Mouse (Mus musculus) embryonic facial prominence, embryonic 10.5 days (tissue): ENCODE results near the gene Pdx1. TPM values are rescaled to one million over a fixed set of nuclear protein-coding genes. Genes with fewer than 3 reads are reported as not detected.

Experiments
- DNase-seq: peaks from one replicate; pipeline ENCODE4 v3.0.0-alpha.2; 2017; ENCODE audit warnings: low spot score
- H3K27ac ChIP-seq: fragments of 300-500 bp; sonication (generic); replicated peaks from 2 replicates; pipeline ENCODE4 v1.5.1; 2016; ENCODE audit warnings: mild to moderate bottlenecking
- H3K27me3 ChIP-seq: fragments of 300-500 bp; sonication (generic); replicated peaks from 2 replicates; pipeline ENCODE4 v1.6.1; 2016; ENCODE audit warnings: low read depth, mild to moderate bottlenecking; ENCODE audit not compliant: poor library complexity, severe bottlenecking
- H3K36me3 ChIP-seq: fragments of 300-500 bp; sonication (generic); replicated peaks from 2 replicates; pipeline ENCODE4 v1.6.1; 2016; ENCODE audit warnings: mild to moderate bottlenecking, moderate library complexity
- H3K4me1 ChIP-seq: fragments of 300-500 bp; sonication (generic); 2 replicates; pipeline ENCODE4 v1.6.1; 2016
- H3K4me3 ChIP-seq: fragments of 300-500 bp; sonication (generic); 2 replicates; pipeline ENCODE4 v1.5.1; 2016; ENCODE audit warnings: mild to moderate bottlenecking, moderate library complexity
- H3K9me3 ChIP-seq: fragments of 300-500 bp; sonication (generic); 2 replicates; pipeline ENCODE4 v1.6.1; 2016; ENCODE audit warnings: mild to moderate bottlenecking
- WGBS: fragments of 180-500 bp; shearing (Covaris S2); methylation state at CpG from one replicate; pipeline ENCODE4 v1.1.7; 2016; 5-methylcytosine and 5-hydroxymethylcytosine counted together
- microRNA-seq: library from miRNA; unstranded; fragments of <30 nt; microRNA quantifications from one replicate; pipeline ENCODE4, GENCODE M21; 2017
- polyA plus RNA-seq: library from polyadenylated mRNA; unstranded; fragments of >200 nt; fragmentation: Nextera tagmentation; extraction: Ambion mirVana; gene quantifications from 2 replicates; pipeline ENCODE4 v1.2.1, GENCODE M21; 2016

The Pdx1 gene
- polyA plus RNA-seq, 1 experiment from 2014 or later, result not detected

GRCm38 (mm10) chr5:147322183-147322582, 52.4 kb downstream of the Pdx1 start, which contains the start of gene Urad:
Urad (minus strand) TSS chr5:147322440.
- no peak for DNase-seq
- H3K4me1 ChIP-seq, result no peaks in the 10 kb centered on the region
- H3K36me3 ChIP-seq, result no peaks in the 10 kb centered on the region
- peaks cover 62% of the 10 kb centered on the region for H3K27me3 ChIP-seq
- WGBS, result 73% methylated on average over 8 of the region's 8 CpGs
- H3K27ac ChIP-seq, result no peak within 1 kb of the TSS
- no peak within 1 kb of the TSS for H3K4me3 ChIP-seq
- H3K9me3 ChIP-seq, result no peaks in the 10 kb centered on the region

GRCm38 (mm10) chr5:147323237-147323917, 53.6 kb downstream of the Pdx1 start:
- no peaks in the 10 kb centered on the region for H3K36me3 ChIP-seq
- DNase-seq, result peak; percentile 84
- H3K4me3 ChIP-seq, result no peak overlapping the region
- no peak overlapping the region for H3K27ac ChIP-seq
- H3K9me3 ChIP-seq, result no peaks in the 10 kb centered on the region
- H3K27me3 ChIP-seq, result peaks cover 50% of the 10 kb centered on the region
- no peaks in the 10 kb centered on the region for H3K4me1 ChIP-seq
- 18% methylated on average over 17 of the region's 17 CpGs for WGBS

Small RNAs within 50 kb of the gene (microRNA-seq; reads per million reads assigned to microRNA genes)
- gene Mir7k, result not detected

Other genes with a start within 250 kb of the Pdx1 start
- 10.4 and 11.6 TPM in 2 replicates for gene Lnx2, start 193.4 kb upstream of the Pdx1 start, polyA plus RNA-seq
- gene Polr1d, start 192.9 kb upstream of the Pdx1 start, polyA plus RNA-seq, result 135 and 141 TPM in 2 replicates
- gene Gsx1, start 81.3 kb upstream of the Pdx1 start, polyA plus RNA-seq, result 0.80 and 2.0 TPM in 2 replicates
- gene Cdx2, start 37.3 kb downstream of the Pdx1 start, polyA plus RNA-seq, result not detected in 2 replicates
- not detected in 2 replicates for gene Urad, start 52.5 kb downstream of the Pdx1 start, polyA plus RNA-seq
- 0.06 and 0.09 TPM in 2 replicates for gene Flt3, start 130.5 kb downstream of the Pdx1 start, polyA plus RNA-seq
- 59.7 and 60.9 TPM in 2 replicates for gene Pan3, start 160.2 kb downstream of the Pdx1 start, polyA plus RNA-seq